Mouse (Mus musculus) right cerebral cortex, postnatal 25 days (tissue): ENCODE results near the gene Jpt1.
"Not testable (repeated sequence)": the region's sequence is repeated elsewhere in the genome, so short reads cannot be mapped to it uniquely, and the experiment has no call there.

Experiments used
- DNase-seq: peaks from one replicate; pipeline ENCODE4 v3.0.0; 2022

Jpt1 gene

DNA sequence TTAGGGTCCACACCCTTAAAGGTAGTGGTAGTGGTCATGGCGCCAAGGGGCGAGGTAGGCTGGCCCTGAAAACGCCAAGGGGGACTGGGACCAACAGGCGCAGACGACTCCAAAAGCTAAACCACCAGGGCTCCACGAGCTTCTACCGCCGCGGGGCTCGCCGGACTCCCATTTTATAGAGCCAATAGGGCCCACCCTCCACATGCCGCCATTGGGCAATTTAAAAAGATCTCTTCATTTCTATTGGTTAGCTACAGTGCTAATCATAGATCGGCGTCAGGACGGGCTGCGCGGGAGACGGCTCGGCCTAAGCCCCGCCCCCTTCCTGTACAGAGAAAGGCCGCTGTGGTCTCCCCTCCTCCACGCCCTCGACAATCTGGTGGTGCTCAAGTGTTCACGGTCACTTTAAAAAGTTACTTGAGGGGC is at the start of gene Jpt1:
TSS of gene Jpt1 (minus strand) at position 150 of the 426 bp plus-strand sequence.
- DNase-seq, result peak; percentile 95

- DNase-seq, result no peak
Measured at GRCm38 (mm10) chr11:115563406-115563805, 49.2 kb upstream of the Jpt1 start.

- DNase-seq, result no peak
Measured at GRCm38 (mm10) chr11:115555717-115556116, 41.5 kb upstream of the Jpt1 start.

DNA sequence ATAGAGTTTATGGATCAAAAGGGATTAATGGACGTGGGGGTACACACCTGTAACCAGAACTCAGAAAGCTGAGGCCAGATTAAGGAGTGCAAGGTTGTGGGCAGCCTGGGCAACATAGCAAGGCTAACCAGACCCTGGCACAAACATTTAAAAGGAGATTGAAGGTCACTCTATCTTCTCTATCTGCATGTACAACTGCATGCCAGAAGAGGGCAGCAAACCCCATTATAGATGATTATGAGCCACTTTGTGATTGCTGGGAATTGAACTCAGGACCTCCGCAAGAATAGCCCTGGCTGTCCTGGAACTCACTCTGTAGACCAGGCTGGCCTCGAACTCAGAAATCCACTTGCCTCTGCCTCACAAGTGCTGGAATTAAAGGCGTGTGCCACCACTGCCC is 38.6 kb upstream of the Jpt1 start:
- no peak for DNase-seq

- no peak for DNase-seq
Measured at GRCm38 (mm10) chr11:115543571-115543970, 29.4 kb upstream of the Jpt1 start.

DNA sequence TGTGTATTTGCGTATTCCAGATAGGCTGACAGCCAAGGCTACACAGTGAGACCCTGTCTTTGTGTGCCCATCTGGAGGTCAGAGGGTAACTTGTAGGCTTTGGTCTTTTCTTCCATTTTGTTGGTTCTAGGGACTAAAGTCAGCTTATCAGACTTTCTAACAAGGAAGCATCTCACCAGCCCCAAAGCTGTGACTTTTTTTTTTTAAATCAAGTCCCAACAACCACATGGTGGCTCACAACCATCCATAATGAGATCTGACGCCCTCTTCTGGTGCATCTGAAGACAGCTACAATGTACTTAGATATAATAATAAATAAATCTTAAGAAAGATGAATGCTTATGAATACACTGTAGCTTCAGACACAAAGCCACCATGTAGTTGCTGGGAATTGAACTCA is 23.9 kb upstream of the Jpt1 start:
- no peak for DNase-seq

DNA sequence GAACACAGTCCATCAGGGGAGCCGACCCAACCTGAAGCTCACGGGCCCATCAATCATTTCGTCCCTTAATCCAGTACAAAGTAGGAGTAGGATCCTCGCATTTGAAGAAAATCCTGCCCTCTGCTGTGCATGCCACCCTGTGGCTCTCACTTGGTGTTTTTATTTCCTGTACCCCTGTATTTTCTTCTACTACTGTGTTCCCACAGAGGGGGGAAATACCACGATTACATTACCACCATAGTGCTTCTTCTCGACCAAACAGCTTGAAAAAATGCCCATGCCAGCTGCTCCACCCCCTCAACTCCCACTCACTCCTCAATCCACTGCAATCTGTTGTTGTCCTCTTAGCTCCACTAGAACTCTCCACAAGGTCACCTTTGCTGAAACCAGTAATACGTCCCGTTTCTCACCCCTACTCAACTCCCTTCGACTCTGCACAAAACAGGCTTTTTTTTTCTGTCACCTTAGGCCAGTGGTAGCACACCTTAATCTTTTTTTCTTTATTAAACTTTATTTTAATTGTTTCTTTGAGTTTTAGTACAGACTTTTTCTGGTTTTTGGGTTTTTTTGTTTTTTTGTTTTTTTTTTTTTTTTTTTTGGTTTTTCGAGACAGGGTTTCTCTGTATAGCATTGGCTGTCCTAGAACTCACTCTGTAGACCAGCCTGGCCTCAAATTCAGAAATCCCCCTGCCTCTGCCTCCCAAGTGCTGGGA is 22.8 kb upstream of the Jpt1 start:
- DNase-seq, result peak; percentile 17

DNA sequence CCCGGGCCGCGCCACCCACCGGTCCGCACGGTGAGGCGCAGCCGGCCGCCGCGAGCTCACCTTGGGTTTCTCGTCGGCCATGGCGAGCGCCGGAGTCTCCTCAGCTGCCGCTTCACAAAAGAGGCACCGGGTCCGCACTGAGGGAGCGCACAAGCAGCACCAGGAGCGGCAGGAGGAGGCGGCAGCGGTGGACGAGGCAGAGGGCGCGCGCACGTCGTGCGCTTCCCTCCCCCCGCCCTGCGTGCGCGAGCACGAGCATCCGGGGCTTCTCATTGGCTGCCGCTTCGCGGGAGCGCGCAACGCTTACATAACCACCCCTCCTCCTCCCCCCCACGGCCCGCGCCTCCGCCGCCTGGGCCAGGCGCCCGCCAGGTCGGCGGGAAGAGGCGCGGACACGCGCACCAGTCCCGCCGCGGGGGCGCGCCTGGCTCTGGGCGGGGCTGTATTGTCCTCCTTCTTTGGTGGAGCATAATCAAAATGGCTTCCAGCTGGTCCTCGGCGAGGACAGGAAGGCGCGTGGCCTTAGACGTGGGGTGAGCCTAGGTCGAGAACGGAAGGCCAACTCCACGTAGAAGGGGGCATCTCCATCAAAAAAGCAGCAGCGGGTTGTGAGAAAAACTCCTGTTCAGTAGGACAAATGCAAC is 22.0 kb upstream of the Jpt1 start, which contains the start of gene Sumo2:
TSS of gene Sumo2 (minus strand) at position 239 of the 644 bp plus-strand sequence.
- DNase-seq, result peak; percentile 97

GRCm38 (mm10) chr11:115535401-115536037 is 21.3 kb upstream of the Jpt1 start:
- DNase-seq, result peak; percentile 69

DNA sequence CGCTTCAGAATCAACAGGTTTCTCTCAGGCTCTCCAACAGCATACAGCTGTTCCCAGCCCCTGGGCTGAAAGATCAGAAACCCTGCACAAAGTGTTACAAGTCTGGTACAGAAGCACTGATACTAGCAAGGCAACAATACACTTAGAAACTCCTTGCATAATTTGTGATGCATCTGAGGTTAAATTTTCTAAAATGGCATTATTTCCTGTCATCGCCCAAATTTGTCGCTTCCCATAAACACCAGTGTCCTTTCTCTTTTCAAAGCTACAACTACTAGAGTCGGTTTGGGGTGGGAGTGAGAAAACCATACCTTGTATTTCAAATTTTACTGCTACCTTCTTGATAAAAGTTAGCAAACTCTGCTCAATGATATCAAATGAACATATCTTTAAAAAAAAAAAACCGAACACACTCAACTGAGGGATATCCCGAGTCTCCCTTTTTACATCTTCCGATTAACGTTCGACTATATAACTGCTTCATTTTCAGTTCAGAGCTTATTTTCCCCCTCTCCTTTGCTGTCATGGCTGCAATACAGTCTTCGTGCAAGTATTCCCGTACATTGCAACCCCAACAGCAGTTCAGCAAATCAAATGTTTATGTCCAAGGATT is 20.7 kb upstream of the Jpt1 start:
- no peak for DNase-seq

DNA sequence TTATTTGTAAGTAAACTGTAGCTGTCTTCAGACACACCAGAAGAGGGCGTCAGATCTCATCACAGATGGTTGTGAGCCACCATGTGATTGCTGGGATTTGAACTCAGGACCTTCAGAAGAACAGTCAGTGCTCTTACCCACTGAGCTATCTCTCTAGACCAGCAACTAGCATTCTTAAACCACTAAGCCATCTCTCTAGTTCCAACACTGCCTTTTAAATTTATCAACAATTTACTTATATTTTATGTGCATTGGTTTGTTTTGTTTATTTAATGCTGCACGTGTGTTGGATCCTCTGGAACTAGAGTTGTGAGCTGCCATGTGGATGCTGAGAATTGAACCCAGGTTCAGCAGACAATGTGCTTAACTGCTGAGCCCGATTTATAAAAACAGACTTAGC is 12.3 kb upstream of the Jpt1 start:
- not testable (repeated sequence) for DNase-seq

DNA sequence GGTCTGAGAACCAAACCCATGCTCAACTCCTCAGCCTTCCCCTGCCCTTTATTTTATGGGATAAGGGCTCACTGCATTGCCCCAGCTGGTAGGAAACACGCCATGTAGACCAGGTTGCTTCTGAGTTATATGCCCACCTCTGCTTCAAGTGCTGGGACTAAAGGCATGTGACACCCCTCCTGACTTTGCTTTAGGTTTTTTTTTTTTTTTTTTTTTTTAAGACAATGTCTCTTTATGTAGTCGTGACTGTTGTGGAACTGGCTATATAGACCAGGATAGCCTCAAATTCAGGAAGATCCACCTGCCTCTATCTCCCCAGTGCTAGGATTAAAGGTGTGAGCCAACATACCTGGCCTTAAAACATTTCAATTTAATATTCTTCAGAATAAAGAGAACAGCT is 8.5 kb upstream of the Jpt1 start:
- DNase-seq, result no peak

GRCm38 (mm10) chr11:115522238-115522637 is 8.1 kb upstream of the Jpt1 start:
- no peak for DNase-seq

DNA sequence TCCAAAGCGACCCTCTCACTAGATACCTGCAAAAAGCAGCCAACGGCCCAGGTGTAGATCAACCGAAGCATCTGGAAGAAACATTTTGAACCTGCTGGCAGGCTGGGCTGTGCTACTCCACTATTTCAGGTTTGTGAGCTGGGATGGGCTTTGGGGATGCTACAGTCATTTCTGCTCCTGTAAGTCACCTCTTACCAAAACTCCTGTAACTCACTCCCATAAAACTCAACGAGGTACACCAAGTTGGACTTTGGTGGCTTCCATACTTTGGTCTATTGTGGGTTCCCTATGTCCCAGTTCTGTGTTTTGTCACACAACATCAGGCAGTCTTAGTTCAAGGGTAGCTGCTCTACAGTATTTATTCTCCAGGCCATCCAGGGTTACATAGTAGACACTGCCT is 6.9 kb upstream of the Jpt1 start:
- no peak for DNase-seq

GRCm38 (mm10) chr11:115520218-115520617 is 6.0 kb upstream of the Jpt1 start:
- DNase-seq, result no peak

- no peak for DNase-seq
Measured at GRCm38 (mm10) chr11:115519581-115519980, 5.4 kb upstream of the Jpt1 start.

DNA sequence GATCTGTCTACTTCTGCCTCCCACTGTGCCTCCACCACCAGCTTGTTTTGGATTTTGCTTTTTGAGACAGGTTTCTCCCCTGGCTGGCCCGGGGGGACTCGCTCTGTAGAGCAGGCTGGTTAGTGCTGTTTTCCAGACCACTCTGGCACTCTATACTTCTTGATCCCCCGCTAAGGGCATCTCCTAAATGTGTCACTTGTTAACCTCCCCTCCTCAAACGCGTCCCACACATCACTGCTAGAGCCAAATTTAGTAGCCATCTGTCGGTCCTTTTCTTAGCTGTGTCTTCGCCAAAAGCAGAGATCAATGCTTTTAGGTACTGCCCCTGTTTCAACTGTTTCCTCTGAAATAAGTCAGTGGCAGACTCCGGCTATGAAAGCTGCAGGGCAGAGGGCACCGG is 4.5 kb upstream of the Jpt1 start:
- peak; percentile 27 for DNase-seq

GRCm38 (mm10) chr11:115516942-115517341 is 2.8 kb upstream of the Jpt1 start:
- no peak for DNase-seq

DNA sequence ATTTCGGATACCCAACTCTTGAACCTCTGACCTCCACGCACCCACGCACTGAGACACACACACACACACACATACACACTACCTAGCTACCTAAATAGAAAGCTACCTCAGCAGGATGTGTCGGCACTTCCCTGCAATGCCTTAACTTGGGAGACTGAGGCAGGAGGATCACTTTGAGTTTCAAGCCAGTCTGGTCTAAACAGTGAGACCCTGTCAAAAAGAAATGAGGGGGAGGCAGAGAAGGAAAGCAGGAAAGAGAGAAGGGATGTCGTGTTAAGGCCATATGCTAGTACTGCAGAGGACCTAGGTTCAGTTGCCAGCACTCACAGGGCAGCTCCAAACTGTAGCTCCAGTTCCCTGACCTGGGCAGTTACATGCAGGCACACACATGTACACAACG is 834 bp upstream of the Jpt1 start:
- no peak for DNase-seq

- no peak for DNase-seq
Measured at GRCm38 (mm10) chr11:115513271-115514237, 633 bp downstream of the Jpt1 start.

- no peak for DNase-seq
Measured at GRCm38 (mm10) chr11:115512407-115513183, 1.6 kb downstream of the Jpt1 start.

GRCm38 (mm10) chr11:115512004-115512403 is 2.2 kb downstream of the Jpt1 start:
- no peak for DNase-seq
